Mouse (Mus musculus) limb, embryonic 13.5 days (tissue): ENCODE data around the gene Fbxl13. TPM values are rescaled to one million over a fixed set of nuclear protein-coding genes. Genes with fewer than 3 reads are reported as not detected.

Experiments used
- ATAC-seq: fragments of 200-750 bp; cut with Nextera tagmentation; 2 replicates; pipeline ENCODE4 v1.8.0; 2017; ENCODE audit warnings: low read depth, moderate number of reproducible peaks, moderate TSS enrichment; ENCODE audit not compliant: low FRiP score
- H3K27ac ChIP-seq: fragments of 300-500 bp; sonication (generic); 2 replicates; pipeline ENCODE4 v1.5.1; 2015; ENCODE audit warnings: inconsistent platforms, mild to moderate bottlenecking, moderate library complexity
- H3K27me3 ChIP-seq: fragments of 300-500 bp; sonication (generic); 2 replicates; pipeline ENCODE4 v1.6.1; 2015; ENCODE audit warnings: mild to moderate bottlenecking, inconsistent platforms
- H3K36me3 ChIP-seq: fragments of 300-500 bp; sonication (generic); 2 replicates; pipeline ENCODE4 v1.6.1; 2015; ENCODE audit warnings: inconsistent platforms, mild to moderate bottlenecking, moderate library complexity
- H3K4me1 ChIP-seq: fragments of 300-500 bp; sonication (generic); 2 replicates; pipeline ENCODE4 v1.6.1; 2015; ENCODE audit warnings: inconsistent platforms
- H3K4me2 ChIP-seq: fragments of 300-500 bp; sonication (generic); replicated peaks from 2 replicates; pipeline ENCODE4 v1.6.1; 2015; ENCODE audit warnings: inconsistent platforms, mild to moderate bottlenecking, moderate library complexity
- H3K4me3 ChIP-seq: fragments of 300-500 bp; sonication (generic); 2 replicates; pipeline ENCODE4 v1.5.1; 2015; ENCODE audit warnings: moderate library complexity, mild to moderate bottlenecking, inconsistent platforms
- H3K9ac ChIP-seq: fragments of 300-500 bp; sonication (generic); 2 replicates; pipeline ENCODE4 v1.6.1; 2015; ENCODE audit warnings: mild to moderate bottlenecking, inconsistent platforms
- H3K9me3 ChIP-seq: fragments of 300-500 bp; sonication (generic); 2 replicates; pipeline ENCODE4 v1.6.1; 2016; ENCODE audit warnings: inconsistent platforms
- WGBS: fragments of 180-500 bp; shearing (Covaris S2); methylation state at CpG from one replicate; pipeline ENCODE4 v1.1.7; 2015; 5-methylcytosine and 5-hydroxymethylcytosine counted together
- polyA plus RNA-seq: library from polyadenylated mRNA; unstranded; fragments of >200 nt; fragmentation: Nextera tagmentation; extraction: Ambion mirVana; gene quantifications from 2 replicates; pipeline ENCODE4 v1.2.1, GENCODE M21; 2015

Gene Fbxl13
- polyA plus RNA-seq, 1 experiment from 2014 or later: 0.08 TPM

- no peak overlapping the region for H3K4me3 ChIP-seq
- H3K9me3 ChIP-seq: no peaks in the 10 kb centered on the region; the same call in 1 of the 2 replicates
- peaks cover 8% of the 10 kb centered on the region for H3K36me3 ChIP-seq
- ATAC-seq: no peak
- H3K4me2 ChIP-seq: no peak overlapping the region
- no peak overlapping the region for H3K27ac ChIP-seq
- H3K27me3 ChIP-seq: no peaks in the 10 kb centered on the region
- peaks cover 6% of the 10 kb centered on the region; the same call in 1 of the 2 replicates for H3K4me1 ChIP-seq
- WGBS: 74% methylated on average over 12 of the region's 12 CpGs
- no peak overlapping the region for H3K9ac ChIP-seq
These were observed 29.6 kb upstream of the Fbxl13 start for GRCm38 (mm10) chr5:21675019-21675418.

GRCm38 (mm10) chr5:21673742-21674141 is 28.3 kb upstream of the Fbxl13 start:
- Histone ChIP-seq H3K4me2 (no peak overlapping the region), H3K9ac (no peak overlapping the region), H3K9me3 (no peaks in the 10 kb centered on the region; the same call in 1 of the 2 replicates), H3K4me3 (no peak overlapping the region), H3K36me3 (peaks cover 8% of the 10 kb centered on the region), H3K27me3 (no peaks in the 10 kb centered on the region), H3K27ac (no peak overlapping the region), H3K4me1 (peaks cover 6% of the 10 kb centered on the region; the same call in 1 of the 2 replicates)
- no peak for ATAC-seq
- WGBS: 62% methylated on average over 9 of the region's 9 CpGs

- H3K4me1 ChIP-seq: peaks cover 7% of the 10 kb centered on the region
- no peak overlapping the region for H3K27ac ChIP-seq
- no peaks in the 10 kb centered on the region; the same call in 1 of the 2 replicates for H3K9me3 ChIP-seq
- no peak overlapping the region for H3K9ac ChIP-seq
- H3K27me3 ChIP-seq: no peaks in the 10 kb centered on the region
- peak overlapping the region; percentile 46 for H3K4me2 ChIP-seq
- peaks cover 8% of the 10 kb centered on the region for H3K36me3 ChIP-seq
- H3K4me3 ChIP-seq: no peak overlapping the region
- no peak for ATAC-seq
- WGBS: 46% methylated on average over 23 of the region's 23 CpGs
These were observed 27.6 kb upstream of the Fbxl13 start for GRCm38 (mm10) chr5:21672812-21673635.

- 75% methylated on average over 2 of the region's 2 CpGs for WGBS
- Histone ChIP-seq H3K27ac (no peak overlapping the region), H3K4me3 (no peak overlapping the region), H3K27me3 (no peaks in the 10 kb centered on the region), H3K9ac (no peak overlapping the region), H3K4me2 (no peak overlapping the region), H3K36me3 (0 out of 2 replicates have a peak, but pooled peaks cover 4% of the 10 kb centered on the region), H3K9me3 (no peaks in the 10 kb centered on the region), H3K4me1 (peaks cover 18% of the 10 kb centered on the region)
- no peak for ATAC-seq
These were observed 23.9 kb upstream of the Fbxl13 start for GRCm38 (mm10) chr5:21669307-21669706.

- Histone ChIP-seq H3K4me3 (no peak overlapping the region), H3K27ac (no peak overlapping the region), H3K4me2 (no peak overlapping the region), H3K9me3 (no peaks in the 10 kb centered on the region), H3K36me3 (peaks cover 20% of the 10 kb centered on the region), H3K4me1 (peaks cover 12% of the 10 kb centered on the region), H3K9ac (no peak overlapping the region), H3K27me3 (no peaks in the 10 kb centered on the region)
- ATAC-seq: no peak
- 33% methylated on average over 8 of the region's 8 CpGs for WGBS
These were observed 22.0 kb upstream of the Fbxl13 start for GRCm38 (mm10) chr5:21667191-21668137.

- H3K27me3 ChIP-seq: no peaks in the 10 kb centered on the region
- H3K27ac ChIP-seq: no peak overlapping the region
- H3K4me1 ChIP-seq: peaks cover 12% of the 10 kb centered on the region
- WGBS: 95% methylated on average over 11 of the region's 11 CpGs
- H3K9ac ChIP-seq: no peak overlapping the region
- H3K4me2 ChIP-seq: no peak overlapping the region
- H3K36me3 ChIP-seq: peaks cover 52% of the 10 kb centered on the region
- H3K9me3 ChIP-seq: no peaks in the 10 kb centered on the region
- ATAC-seq: no peak
- no peak overlapping the region for H3K4me3 ChIP-seq
These were observed 17.6 kb upstream of the Fbxl13 start for GRCm38 (mm10) chr5:21663081-21663480.

- no peak for ATAC-seq
- Histone ChIP-seq H3K4me1 (no peaks in the 10 kb centered on the region), H3K4me3 (no peak overlapping the region), H3K9me3 (no peaks in the 10 kb centered on the region), H3K4me2 (no peak overlapping the region), H3K27ac (no peak overlapping the region), H3K36me3 (peaks cover 68% of the 10 kb centered on the region), H3K9ac (no peak overlapping the region), H3K27me3 (no peaks in the 10 kb centered on the region)
- 89% methylated on average over 6 of the region's 6 CpGs for WGBS
These were observed 15.4 kb upstream of the Fbxl13 start for GRCm38 (mm10) chr5:21660850-21661249.

- no peaks in the 10 kb centered on the region for H3K4me1 ChIP-seq
- no peaks in the 10 kb centered on the region for H3K27me3 ChIP-seq
- no peak overlapping the region for H3K4me2 ChIP-seq
- H3K27ac ChIP-seq: no peak overlapping the region
- peaks cover 68% of the 10 kb centered on the region for H3K36me3 ChIP-seq
- peak; percentile 71 for ATAC-seq
- WGBS: 50% methylated on average over 11 of the region's 11 CpGs
- H3K9ac ChIP-seq: no peak overlapping the region
- no peaks in the 10 kb centered on the region for H3K9me3 ChIP-seq
- H3K4me3 ChIP-seq: no peak overlapping the region
These were observed 13.4 kb upstream of the Fbxl13 start for GRCm38 (mm10) chr5:21658623-21659395.

GRCm38 (mm10) chr5:21658038-21658437 is 12.6 kb upstream of the Fbxl13 start:
- Histone ChIP-seq H3K27ac (no peak overlapping the region), H3K27me3 (no peaks in the 10 kb centered on the region), H3K4me1 (no peaks in the 10 kb centered on the region), H3K9me3 (no peaks in the 10 kb centered on the region), H3K9ac (no peak overlapping the region), H3K4me2 (no peak overlapping the region), H3K36me3 (peaks cover 68% of the 10 kb centered on the region), H3K4me3 (no peak overlapping the region)
- WGBS: 93% methylated on average over 6 of the region's 6 CpGs
- ATAC-seq: no peak

GRCm38 (mm10) chr5:21656912-21657311 is 11.5 kb upstream of the Fbxl13 start:
- H3K36me3 ChIP-seq: peaks cover 71% of the 10 kb centered on the region
- H3K4me1 ChIP-seq: 0 out of 2 replicates have a peak, but pooled peaks cover 2% of the 10 kb centered on the region
- H3K9ac ChIP-seq: no peak overlapping the region
- WGBS: 91% methylated on average over 9 of the region's 9 CpGs
- ATAC-seq: no peak
- H3K27me3 ChIP-seq: no peaks in the 10 kb centered on the region
- H3K4me3 ChIP-seq: no peak overlapping the region
- no peak overlapping the region for H3K27ac ChIP-seq
- no peak overlapping the region for H3K4me2 ChIP-seq
- H3K9me3 ChIP-seq: no peaks in the 10 kb centered on the region

GRCm38 (mm10) chr5:21651885-21652612 is 6.6 kb upstream of the Fbxl13 start:
- Histone ChIP-seq H3K4me1 (peaks cover 8% of the 10 kb centered on the region), H3K9me3 (no peaks in the 10 kb centered on the region), H3K4me3 (no peak overlapping the region), H3K4me2 (no peak overlapping the region), H3K36me3 (peaks cover 69% of the 10 kb centered on the region), H3K9ac (no peak overlapping the region), H3K27me3 (no peaks in the 10 kb centered on the region), H3K27ac (no peak overlapping the region)
- 61% methylated on average over 7 of the region's 7 CpGs for WGBS
- peak; percentile 61; the same call in 1 of the 2 replicates for ATAC-seq
